Mouse (Mus musculus) left cerebral cortex, postnatal 36 days (tissue): Measurements from ENCODE around the gene Ankra2. TPM values are rescaled to one million over a fixed set of nuclear protein-coding genes. Genes with fewer than 3 reads are reported as not detected.

Experiments used
- DNase-seq, 2 experiments: peaks; one replicate each; pipeline ENCODE4 v3.0.0; 2021 to 2022; ENCODE audit warnings: low spot score in 2 of 2, mixed read lengths in 1 of 2
- intact Hi-C: fragments of 180-260 bp; cut with DNase I; formaldehyde crosslinking; loops from one replicate; pipeline ENCODE4 v1.15.1; 2025
- total RNA-seq, 2 experiments: library from RNA; stranded (reverse); gene quantifications; 2 replicates each; pipeline ENCODE4 v1.2.3; 2021

Ankra2 gene
- total RNA-seq, 2 experiments from 2014 or later, result 48.3 to 53.0 TPM

GRCm38 (mm10) chr13:98280990-98281650, 18.2 kb downstream of the Ankra2 start:
- intact Hi-C loops, result no loop called here
- no peak for DNase-seq

GRCm38 (mm10) chr13:98290719-98291118, 27.8 kb downstream of the Ankra2 start:
- DNase-seq, result no peak
- intact Hi-C loops, result no loop called here

DNA sequence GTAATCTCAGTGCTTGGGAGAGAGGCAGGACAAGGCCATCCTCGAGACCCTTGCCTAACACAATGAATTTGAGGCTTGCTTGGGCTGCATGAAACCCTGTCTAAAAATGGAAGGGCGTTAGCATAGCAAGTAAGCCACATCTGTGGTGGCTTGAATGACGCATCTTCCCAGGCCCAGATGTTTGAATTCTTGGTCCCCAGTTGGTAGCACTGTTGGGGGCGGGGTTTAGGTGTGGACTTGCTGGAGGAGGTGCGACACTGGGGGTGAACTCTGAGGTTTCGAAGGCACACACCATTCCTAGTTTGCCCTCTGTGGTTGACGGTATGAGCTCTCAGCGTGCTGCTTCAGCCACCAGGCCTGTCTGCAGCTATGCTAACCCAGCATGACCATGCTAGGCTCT, 28.8 kb downstream of the Ankra2 start:
- intact Hi-C loops, result no loop called here
- no peak for DNase-seq

GRCm38 (mm10) chr13:98296072-98296471, 33.2 kb downstream of the Ankra2 start:
- intact Hi-C loops, result no loop called here
- no peak for DNase-seq

GRCm38 (mm10) chr13:98297883-98298482, 35.1 kb downstream of the Ankra2 start:
- intact Hi-C loops, result no loop called here
- DNase-seq, result no peak

GRCm38 (mm10) chr13:98298833-98299758, 36.2 kb downstream of the Ankra2 start:
- peak; percentile 61 to 75 for DNase-seq
- intact Hi-C loops, result no loop called here

GRCm38 (mm10) chr13:98305257-98305656, 42.4 kb downstream of the Ankra2 start:
- intact Hi-C loops, result no loop called here
- no peak for DNase-seq

- intact Hi-C loops, result no loop called here
- DNase-seq, result no peak
Measured at GRCm38 (mm10) chr13:98306393-98306792, 43.5 kb downstream of the Ankra2 start.

DNA sequence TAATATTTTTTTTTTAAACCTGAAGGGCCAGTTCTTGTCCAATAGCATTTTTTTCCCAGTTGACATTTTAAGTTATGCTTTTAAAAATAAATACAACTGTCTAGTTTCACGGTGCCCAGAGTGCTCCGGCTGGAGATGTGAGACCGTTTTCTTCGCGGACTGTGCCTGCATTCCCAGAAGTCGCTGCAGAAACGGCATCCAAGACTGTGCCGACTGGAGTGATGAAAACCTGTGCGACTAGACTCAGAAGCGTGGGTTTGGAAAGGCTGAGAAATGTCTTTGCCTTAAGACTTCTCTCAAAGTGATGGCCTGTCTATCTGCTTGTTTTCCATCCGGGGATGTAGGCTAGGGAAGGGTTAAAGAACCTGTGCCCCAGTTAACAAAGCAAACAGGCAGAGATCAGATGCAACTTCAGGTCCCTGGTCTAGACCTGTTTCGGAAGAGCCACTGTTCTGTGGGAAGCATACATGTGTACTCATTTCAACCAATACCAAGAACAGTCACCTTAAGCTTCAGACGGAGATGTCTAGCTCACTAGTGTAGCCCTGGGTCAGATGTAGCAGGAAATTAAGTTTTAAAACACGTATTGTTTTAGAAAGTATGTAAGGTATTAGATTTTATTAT, 44.1 kb downstream of the Ankra2 start:
- peak in 1 of 2 experiments; percentile 9 for DNase-seq
- intact Hi-C loops, result no loop called here

- intact Hi-C loops, result no loop called here
- DNase-seq, result no peak
Measured at GRCm38 (mm10) chr13:98308004-98308403, 45.1 kb downstream of the Ankra2 start.

DNA sequence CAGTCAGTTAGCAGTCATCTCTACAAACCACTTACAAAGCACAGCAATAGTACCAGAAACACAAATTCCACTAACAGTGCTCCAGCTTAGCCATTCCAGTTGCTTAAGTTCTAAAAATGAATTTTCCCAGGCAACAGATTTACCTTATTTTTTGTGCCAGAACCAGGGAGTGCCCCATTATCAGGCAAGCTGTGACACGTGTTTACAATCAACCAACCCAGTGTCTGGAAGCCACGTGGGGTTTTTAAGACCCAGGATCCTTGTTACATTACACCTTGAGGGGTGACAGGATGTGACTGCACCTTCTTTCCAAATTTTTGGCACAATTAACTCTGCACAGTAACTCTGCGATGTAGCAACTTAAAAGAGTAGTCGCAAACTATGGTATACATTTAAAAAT, 45.9 kb downstream of the Ankra2 start:
- DNase-seq, result no peak
- intact Hi-C loops, result no loop called here

- intact Hi-C loops, result no loop called here
- no peak for DNase-seq
Measured at GRCm38 (mm10) chr13:98311597-98311996, 48.7 kb downstream of the Ankra2 start.

- intact Hi-C loops, result no loop called here
- no peak for DNase-seq
Measured at GRCm38 (mm10) chr13:98313631-98314030, 50.8 kb downstream of the Ankra2 start.

DNA sequence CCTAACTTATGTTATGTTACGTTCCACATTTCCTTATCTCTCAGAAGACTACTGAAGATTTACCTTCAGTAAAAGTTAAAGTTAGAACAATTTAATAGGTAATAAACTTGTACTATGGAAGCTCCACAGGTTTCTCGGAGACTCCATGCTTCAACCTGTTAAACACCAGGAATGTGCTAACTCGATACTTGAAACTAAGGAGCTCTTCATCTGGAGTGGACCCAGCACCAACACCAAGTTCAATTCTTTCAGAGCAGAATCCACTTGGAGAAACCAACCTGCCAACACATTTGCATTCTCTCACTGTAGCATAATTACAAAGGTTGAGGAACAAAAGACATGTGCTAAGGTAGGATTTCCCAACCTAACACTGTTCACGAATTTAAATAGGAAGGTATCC, 52.2 kb downstream of the Ankra2 start:
- intact Hi-C loops, result loop anchor here (5.0 kb wide), 1 partner anchor 53 kb away; the partner anchor contains the start of genes Ankra2 and Utp15
- no peak for DNase-seq

- DNase-seq, result no peak
- intact Hi-C loops, result loop anchor here (5.0 kb wide), 1 partner anchor 54 kb away; the partner anchor contains the start of genes Ankra2 and Utp15
Measured at GRCm38 (mm10) chr13:98316140-98316479, 53.2 kb downstream of the Ankra2 start.

- intact Hi-C loops, result loop anchor here (5.0 kb wide), 1 partner anchor 54 kb away; the partner anchor contains the start of genes Ankra2 and Utp15
- DNase-seq, result peak; percentile 93
Measured at GRCm38 (mm10) chr13:98316480-98317245, 53.8 kb downstream of the Ankra2 start, which contains the start of gene Btf3. Btf3 (minus strand) TSS chr13:98317006.

GRCm38 (mm10) chr13:98317246-98317677, 54.4 kb downstream of the Ankra2 start:
- no peak for DNase-seq
- intact Hi-C loops, result loop anchor here (5.0 kb wide), 1 partner anchor 55 kb away; the partner anchor contains the start of genes Ankra2 and Utp15

DNA sequence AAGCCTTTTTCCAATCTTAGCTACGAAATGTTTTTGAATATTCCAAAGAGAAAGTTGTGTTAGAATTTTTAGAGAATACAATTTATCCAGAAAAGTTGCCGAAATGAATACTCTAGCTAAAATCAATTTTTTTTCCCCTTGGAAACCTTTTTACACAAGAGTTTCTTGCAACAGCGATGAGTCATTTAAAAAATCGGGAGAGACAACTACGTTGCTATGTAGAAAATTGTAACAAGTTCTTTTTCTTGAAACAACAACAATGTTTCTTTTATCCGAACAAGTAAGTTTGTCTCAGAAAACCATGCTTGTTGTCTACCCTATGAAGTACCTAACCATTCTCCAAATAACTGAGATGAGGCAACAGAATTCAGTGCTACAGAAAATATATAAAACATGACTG, 55.0 kb downstream of the Ankra2 start:
- no peak for DNase-seq
- intact Hi-C loops, result loop anchor here (5.0 kb wide), 1 partner anchor 56 kb away; the partner anchor contains the start of genes Ankra2 and Utp15
